In genomic region chr17:28350466-28351352, GRCm38 (mm10) we compare ENCODE assay signal across 8 mouse cellular contexts. TPM values are rescaled to one million over a fixed set of nuclear protein-coding genes. Genes with fewer than 3 reads are reported as not detected.
DNase-seq lines count a peak whose midpoint lies in the region; ATAC-seq and TF ChIP-seq lines count a peak whose summit lies in the region.

Tead3 (minus strand) TSS chr17:28350817.

- ATAC-seq in heart, embryonic 11.5 days (replicated peaks; ENCODE audit: insufficient number of reproducible peaks, low FRiP score, low TSS enrichment), result peak; percentile 78
- peak; percentile 89 for ATAC-seq in kidney, embryonic 14.5 days (ENCODE audit: low FRiP score, low TSS enrichment)

- H3K4me2 ChIP-seq in heart, embryonic 11.5 days, result peak within 1 kb of the TSS; percentile 96
- peak within 1 kb of the TSS; percentile 93 for H3K4me2 ChIP-seq in kidney, embryonic 14.5 days (replicated peaks; ENCODE audit: low read depth, low read length)

- H3K27me3 ChIP-seq in embryonic facial prominence, embryonic 10.5 days (replicated peaks; ENCODE audit: low read depth, poor library complexity, severe bottlenecking), result peaks cover 55% of the 10 kb centered on the region
- peaks cover 21% of the 10 kb centered on the region for H3K27me3 ChIP-seq in heart, embryonic 11.5 days (ENCODE audit: control insufficient read depth, insufficient read depth, low read length)
- H3K27me3 ChIP-seq in kidney, embryonic 14.5 days (ENCODE audit: control insufficient read depth, insufficient read depth, low read length), result no peaks in the 10 kb centered on the region

- 0 out of 2 replicates have a peak, but pooled peaks cover 2% of the 10 kb centered on the region for H3K36me3 ChIP-seq in embryonic facial prominence, embryonic 10.5 days (replicated peaks)
- H3K36me3 ChIP-seq in heart, embryonic 11.5 days (ENCODE audit: control insufficient read depth, insufficient read depth, low read length), result no peaks in the 10 kb centered on the region
- no peaks in the 10 kb centered on the region for H3K36me3 ChIP-seq in kidney, embryonic 14.5 days (ENCODE audit: control insufficient read depth, insufficient read depth, low read length)

- peak within 1 kb of the TSS; percentile 95 for H3K9ac ChIP-seq in heart, embryonic 11.5 days (ENCODE audit: low read depth, low read length)
- H3K9ac ChIP-seq in kidney, embryonic 14.5 days (ENCODE audit: low read depth, low read length), result peak within 1 kb of the TSS; percentile 90

- intact Hi-C loops in left cerebral cortex, adult 2 months (cut with DNase I), result no loop called here

- H3K4me3 ChIP-seq in left cerebral cortex, adult 2 months, result peak within 1 kb of the TSS; percentile 52
- peak within 1 kb of the TSS; percentile 91 for H3K4me3 ChIP-seq in embryonic facial prominence, embryonic 10.5 days
- peak within 1 kb of the TSS; percentile 86 for H3K4me3 ChIP-seq in heart, embryonic 11.5 days (ENCODE audit: low read depth, low read length)
- peak within 1 kb of the TSS; percentile 86 for H3K4me3 ChIP-seq in kidney, embryonic 14.5 days (ENCODE audit: low read length)

- peaks cover 69% of the 10 kb centered on the region for H3K4me1 ChIP-seq in embryonic facial prominence, embryonic 10.5 days
- peaks cover 34% of the 10 kb centered on the region for H3K4me1 ChIP-seq in heart, embryonic 11.5 days (ENCODE audit: control insufficient read depth, insufficient read depth, low read length)
- peaks cover 45% of the 10 kb centered on the region for H3K4me1 ChIP-seq in kidney, embryonic 14.5 days (ENCODE audit: control insufficient read depth, insufficient read depth, low read length)

- TF ChIP-seq CTCF in left cerebral cortex, adult 2 months (IDR thresholded peaks at IDR 0.05), result no peak; the same call in 1 of the 2 replicates

- WGBS in embryonic facial prominence, embryonic 10.5 days, result under 1% methylated on average over 73 of the region's 73 CpGs
- WGBS in heart, embryonic 11.5 days (ENCODE audit: insufficient replicate concordance), result under 1% methylated on average over 50 of the region's 73 CpGs
- WGBS in kidney, embryonic 14.5 days, result under 1% methylated on average over 57 of the region's 73 CpGs

- no peak within 1 kb of the TSS for H3K27ac ChIP-seq in left cerebral cortex, adult 2 months
- peak within 1 kb of the TSS; percentile 96 for H3K27ac ChIP-seq in embryonic facial prominence, embryonic 10.5 days (replicated peaks)
- peak within 1 kb of the TSS; percentile 90 for H3K27ac ChIP-seq in heart, embryonic 11.5 days (ENCODE audit: low read depth, low read length)
- peak within 1 kb of the TSS; percentile 98 for H3K27ac ChIP-seq in kidney, embryonic 14.5 days (ENCODE audit: low read depth, low read length)

- H3K9me3 ChIP-seq in embryonic facial prominence, embryonic 10.5 days, result 0 out of 2 replicates have a peak, but pooled peaks cover 3% of the 10 kb centered on the region
- no peaks in the 10 kb centered on the region for H3K9me3 ChIP-seq in heart, embryonic 11.5 days (replicated peaks; ENCODE audit: control insufficient read depth, low read length)
- no peaks in the 10 kb centered on the region for H3K9me3 ChIP-seq in kidney, embryonic 14.5 days (ENCODE audit: control insufficient read depth, low read length)

- peak in 1 of 2 experiments; percentile 38 for DNase-seq in left cerebral cortex, adult 2 months (ENCODE audit: extremely low spot score in 1 of 2, low spot score in 2 of 2)
- no peak for DNase-seq in left cerebral cortex, adult 9 months (ENCODE audit: low spot score in 2 of 2)
- peak; percentile 95 for DNase-seq in embryonic facial prominence, embryonic 10.5 days (ENCODE audit: low spot score)
- peak; percentile 85 for DNase-seq in lung, postnatal 14 days
- DNase-seq in retina, postnatal 1 day, result peak; percentile 85
- DNase-seq in urinary bladder, postnatal 4 days (ENCODE audit: low spot score in 2 of 2), result peak; percentile 85 to 91

RNA-seq across cellular contexts. Expression of gene Tead3, which starts in this region (rescaled TPM):
- 1 to 10 TPM; 2.9 to 3.0 TPM for total RNA-seq in left cerebral cortex, adult 2 months (2021)
- polyA plus RNA-seq in embryonic facial prominence, embryonic 10.5 days (2016; fragmentation: Nextera tagmentation; extraction: Ambion mirVana), result 8.4 and 9.2 TPM in 2 replicates
- polyA plus RNA-seq in heart, embryonic 11.5 days (2014; fragmentation: Nextera tagmentation; extraction: Ambion mirVana), result 6.5 and 7.5 TPM in 2 replicates
- 8.7 and 10.9 TPM in 2 replicates for polyA plus RNA-seq in kidney, embryonic 14.5 days (2014; fragmentation: Nextera tagmentation; extraction: Ambion mirVana)

Comparison
In these comparisons a context has a peak if more than half of its experiments do, and no peak if none do; other contexts are left out.
1. DNase-seq: peak in embryonic facial prominence, embryonic 10.5 days (single experiment), lung, postnatal 14 days (single experiment), retina, postnatal 1 day (single experiment) and urinary bladder, postnatal 4 days (2 of 2); none in left cerebral cortex, adult 9 months (0 of 2).
2. Peak in every context shown above with its lines, with median percentiles within 50 percentile points of each other: H3K4me3 ChIP-seq.